Mouse (Mus musculus) mouse trophoblast stem cell (cell line): ENCODE data around the gene Msmp.
"Not testable (repeated sequence)": the region's sequence is repeated elsewhere in the genome, so short reads cannot be mapped to it uniquely, and the experiment has no call there.

Experiments
- in situ Hi-C, 2 experiments: fragments of 300-500 bp; cut with MseI, MboI; formaldehyde crosslinking; loops; 2 replicates in 1 of 2; 3 replicates in 1 of 2; pipeline ENCODE4 v1.15.1; 2025

Msmp gene

DNA sequence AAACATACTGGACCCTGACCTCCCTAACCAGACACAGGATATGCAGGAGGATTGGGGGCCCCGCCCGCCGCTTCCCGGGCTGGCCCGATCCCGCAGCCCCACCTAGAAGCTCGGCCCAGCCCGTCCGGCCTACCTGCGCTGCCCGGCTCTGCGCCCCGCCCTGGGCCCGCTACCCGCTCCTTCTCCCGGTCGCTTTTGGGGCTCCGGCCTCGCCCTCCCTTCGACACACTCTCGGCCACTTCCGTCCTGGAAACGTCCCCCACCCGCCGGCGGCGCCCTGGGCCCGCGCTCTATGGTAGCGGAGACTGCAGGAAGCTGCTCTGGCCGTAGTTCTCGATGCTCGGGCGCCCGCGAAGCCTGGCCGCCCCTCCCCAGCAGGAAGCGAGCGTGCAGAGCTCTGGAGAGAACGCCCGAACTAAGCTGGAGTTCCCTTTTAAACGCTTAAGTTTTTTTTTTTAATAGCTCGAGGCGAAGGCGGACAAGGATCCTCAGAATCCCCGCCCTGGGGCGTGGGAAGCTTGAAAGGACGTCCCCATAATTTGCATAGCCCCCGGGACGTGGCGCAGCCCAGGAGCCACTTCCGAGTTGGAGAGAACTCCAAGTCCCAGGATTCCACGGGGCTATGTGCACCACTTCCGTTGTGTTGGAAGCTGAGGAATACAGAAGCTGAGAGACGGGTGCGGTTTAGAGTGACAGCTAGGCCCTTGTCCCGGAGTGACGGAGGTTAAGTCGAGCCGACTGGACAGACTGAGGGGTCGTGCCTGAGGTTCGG lies 22.1 kb downstream of the Msmp start, which contains the start of the genes Creb3 and Tln1:
Gene Creb3 (plus strand): TSS at position 336 of the 772 bp plus-strand sequence.
Gene Tln1 (minus strand): TSS at position 695 of the 772 bp plus-strand sequence.
- in situ Hi-C loops = no loop called here

DNA sequence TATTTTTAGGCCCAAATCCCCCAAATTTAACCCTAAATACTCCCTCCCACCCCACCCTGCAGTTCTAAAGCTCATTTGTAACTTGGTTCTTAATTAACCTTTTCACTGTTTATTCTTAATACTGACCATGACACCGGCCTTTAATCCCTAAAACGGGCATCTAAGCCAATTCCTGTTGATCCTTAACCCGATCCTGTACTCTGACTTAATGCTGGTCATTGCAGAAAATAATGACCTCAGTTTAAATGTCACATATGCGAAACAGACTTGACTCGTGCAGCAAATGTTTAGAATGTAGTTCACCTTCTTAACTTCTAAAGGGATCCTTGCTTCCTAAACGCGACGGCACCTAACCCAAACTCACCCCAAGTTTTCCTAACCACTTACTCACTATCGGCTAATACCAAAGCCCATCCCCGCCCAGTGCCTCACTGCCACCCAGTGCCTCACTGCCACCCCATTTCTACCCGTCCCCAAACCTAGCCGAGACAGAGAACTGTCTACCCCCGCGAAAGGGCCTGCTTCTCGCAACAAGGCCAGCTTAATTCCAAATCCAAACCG lies 22.8 kb downstream of the Msmp start:
- in situ Hi-C loops = no loop called here

DNA sequence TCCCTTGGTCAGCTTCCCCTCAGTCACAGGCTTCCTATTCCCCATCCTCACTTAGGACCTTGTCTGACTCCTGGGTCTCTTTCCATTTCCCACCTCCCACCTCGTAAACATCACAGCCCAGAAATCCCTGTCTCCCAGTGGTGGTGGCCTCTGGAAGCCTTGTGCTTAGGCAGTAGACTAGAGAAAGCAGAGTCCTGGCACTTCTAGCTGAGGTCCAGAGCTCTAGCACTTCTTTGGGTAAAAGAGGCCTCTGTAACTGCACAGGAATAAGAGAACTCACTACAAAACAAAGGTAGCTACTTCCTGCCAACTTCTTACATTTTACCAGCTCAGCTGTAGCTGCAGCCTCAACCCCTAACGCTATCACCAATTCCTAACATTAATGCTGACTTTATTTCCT lies 23.3 kb downstream of the Msmp start:
- in situ Hi-C loops = no loop called here

DNA sequence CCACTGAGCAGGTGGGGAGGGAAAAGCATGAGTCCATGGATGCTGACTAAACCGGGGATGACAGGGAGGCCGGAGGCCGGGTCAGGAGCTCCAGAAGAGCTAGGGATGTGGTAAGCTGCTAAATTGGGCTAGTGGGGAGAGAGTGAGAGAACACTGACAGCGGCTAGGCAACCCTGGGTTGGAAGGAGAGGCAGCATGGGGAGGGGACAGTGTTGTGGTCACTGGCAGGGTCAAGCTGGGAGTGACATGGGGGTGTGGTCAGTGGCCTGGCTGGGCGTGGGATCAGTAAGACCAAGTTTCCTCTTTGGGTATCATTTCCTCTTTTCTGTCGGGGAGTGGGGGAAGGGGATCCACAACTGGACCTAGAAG lies 24.1 kb downstream of the Msmp start:
- in situ Hi-C loops = no loop called here

DNA sequence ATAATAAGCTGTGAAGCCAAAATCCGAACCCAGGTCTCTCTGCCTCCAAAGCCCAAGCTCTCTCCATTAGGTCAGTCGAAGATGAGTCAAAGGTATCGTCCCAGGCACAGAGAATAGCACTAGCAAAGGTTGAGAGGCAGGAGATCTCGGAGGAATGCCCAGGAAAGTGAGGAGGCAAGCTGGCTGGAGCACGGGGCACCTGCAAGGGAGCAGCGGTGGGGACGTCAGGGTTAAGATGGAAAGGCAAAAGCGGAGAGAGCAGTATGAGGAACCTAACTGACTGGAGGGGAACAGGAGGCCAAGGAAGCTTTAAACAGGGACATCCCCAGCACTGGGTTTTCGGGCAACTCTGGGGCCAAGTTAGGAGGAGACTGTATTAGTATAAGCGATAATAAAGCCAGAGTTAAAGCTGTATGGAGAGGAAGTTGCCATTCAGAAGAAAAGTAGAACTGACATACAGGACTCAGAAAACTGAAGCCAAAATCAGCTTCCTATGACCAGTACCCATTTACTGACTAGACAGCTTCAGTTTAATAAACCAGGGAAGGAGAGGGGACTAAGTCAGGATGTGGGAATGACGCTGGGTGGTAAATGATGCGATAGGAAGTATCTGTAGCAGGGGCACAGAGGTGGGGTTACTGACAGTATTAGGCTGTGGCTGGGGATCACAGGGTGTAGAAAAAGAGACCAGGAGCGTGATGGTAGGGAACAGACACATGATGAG lies 24.6 kb downstream of the Msmp start:
- in situ Hi-C loops = no loop called here

DNA sequence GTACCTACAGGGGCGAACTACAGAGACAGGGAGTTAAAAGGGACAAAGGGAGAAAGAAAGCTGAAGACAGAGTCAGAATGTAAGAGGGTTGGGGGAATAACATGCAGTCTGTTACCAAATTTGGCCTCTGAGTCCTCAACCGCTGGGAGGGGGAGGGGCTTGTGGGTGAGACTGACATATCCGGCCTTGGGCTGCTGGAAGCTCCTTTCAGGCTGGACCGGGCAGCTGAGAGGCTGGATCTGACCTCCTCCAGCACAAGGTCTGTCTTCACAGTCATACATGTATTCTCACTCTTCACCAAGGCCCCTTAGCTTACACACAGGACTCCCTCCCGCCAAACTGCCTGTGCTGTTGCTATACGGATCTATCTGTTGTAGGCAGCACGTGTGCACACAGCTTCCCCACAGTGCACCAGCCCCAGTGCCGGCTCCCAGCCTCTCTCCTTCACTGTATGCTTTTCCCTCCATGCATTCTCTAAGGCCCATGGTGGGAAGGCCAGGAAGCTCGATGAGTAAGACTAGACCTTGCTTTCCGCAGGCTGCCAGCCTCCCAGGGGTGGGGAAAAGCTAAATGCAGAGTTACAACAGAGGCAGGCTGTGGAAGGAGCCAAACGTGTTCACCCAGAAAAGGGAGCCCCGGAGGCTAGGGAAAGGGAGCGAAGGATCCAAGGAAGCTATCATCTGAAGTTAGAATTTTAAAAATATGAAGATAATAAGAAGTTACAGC lies 25.5 kb downstream of the Msmp start:
- in situ Hi-C loops = no loop called here

DNA sequence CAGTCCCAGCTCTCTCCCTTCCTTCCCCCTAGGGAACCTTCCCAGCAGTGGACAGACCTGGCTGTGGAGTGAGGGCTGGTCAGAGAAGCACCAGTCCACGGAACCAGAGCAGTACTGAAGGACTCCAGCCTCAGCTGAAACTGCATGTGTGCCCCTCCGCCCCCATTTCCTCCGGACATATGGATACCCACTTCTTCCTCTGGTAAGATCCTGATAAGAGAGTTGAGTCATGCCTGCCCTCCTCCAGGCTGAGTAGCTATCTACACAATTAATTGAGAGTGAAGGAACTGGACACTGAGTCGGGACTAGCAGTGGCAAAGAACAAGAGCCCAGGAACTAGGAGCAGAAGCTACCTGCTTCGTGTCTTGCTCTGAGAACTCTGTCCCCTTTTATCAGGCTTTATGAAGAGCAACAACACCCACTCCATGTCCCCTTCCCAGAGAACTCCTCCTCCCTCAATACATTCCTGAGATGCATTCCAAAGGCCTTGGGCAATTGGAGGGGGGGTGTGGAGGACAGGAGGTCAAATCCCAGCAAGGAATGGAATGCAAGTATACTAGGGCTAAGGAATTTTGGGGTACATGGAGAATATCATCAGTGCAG lies 26.2 kb downstream of the Msmp start:
- in situ Hi-C loops = no loop called here

DNA sequence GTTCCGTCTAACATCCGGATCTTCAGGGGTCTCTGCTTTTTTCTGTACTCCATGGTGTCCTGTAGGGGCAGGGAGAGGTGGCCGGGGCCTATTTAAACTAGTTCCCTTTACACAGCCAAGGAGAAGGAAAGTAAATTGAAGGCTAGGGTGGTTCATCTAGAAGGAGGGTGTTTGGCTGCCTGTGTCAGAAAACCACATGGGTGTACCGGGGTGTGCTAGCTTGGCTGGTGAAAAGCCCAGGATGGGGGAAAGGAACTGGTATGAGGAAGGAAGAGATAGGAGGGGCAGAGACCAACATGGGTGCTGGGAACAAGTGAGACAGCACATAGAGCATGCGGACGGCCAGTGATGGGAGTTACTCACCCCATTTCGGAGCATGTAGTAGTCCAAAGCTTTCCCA lies 28.4 kb downstream of the Msmp start:
- in situ Hi-C loops = no loop called here

DNA sequence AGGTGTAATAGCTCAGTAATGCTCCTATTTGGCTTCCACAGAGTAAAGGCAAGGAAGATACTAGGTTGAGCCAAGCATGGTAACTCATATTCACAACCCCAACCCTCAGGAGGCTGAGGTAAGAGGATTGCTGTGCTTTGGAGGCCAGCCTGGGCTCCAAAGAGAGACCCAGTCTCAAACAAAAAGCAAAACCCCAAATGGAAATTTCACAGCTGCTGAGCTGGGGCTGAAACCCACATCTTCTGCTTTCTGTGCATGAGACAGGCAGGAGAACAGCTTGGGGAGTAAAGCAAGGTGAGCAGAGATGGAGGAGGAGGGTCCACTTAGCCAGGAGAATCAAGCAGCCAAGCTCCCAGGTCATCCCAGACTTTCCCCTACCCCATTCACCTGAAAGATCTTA lies 30.4 kb downstream of the Msmp start:
- in situ Hi-C loops = no loop called here

DNA sequence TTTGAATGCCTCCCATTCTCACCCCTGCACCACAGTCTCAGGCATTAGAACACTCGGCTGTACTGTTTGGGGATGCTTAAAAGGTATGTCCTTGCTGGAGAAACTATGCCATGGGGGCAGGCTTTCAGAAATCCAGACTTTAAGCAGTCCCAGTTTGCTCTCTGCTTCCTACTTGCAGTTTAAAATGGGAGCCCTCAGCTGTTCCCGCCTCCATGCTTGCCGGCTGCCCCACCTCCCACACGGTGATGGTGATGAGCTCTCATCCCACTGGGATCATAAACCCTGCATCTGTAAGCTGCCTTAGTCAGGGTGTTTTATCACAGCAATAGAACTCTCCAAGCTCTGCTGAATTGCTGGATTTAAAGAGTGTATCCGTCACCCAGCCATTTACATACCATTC lies 31.9 kb downstream of the Msmp start:
- in situ Hi-C loops = no loop called here

DNA sequence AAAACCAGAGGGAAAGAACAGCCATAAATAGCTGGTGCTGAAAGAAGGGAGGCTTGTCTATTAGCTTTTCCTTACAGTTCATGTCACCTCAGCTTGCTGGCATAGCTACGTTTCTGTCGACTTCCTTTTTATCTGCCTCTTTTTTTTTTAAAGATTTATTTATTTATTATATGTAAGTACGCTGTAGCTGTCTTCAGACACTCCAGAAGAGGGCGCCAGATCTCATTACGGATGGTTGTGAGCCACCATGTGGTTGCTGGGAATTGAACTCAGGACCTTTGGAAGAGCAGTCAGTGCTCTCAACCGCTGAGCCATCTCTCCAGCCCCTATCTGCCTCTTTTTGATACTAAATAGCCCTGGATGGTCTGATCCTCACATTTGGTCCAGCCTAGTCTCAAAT lies 32.4 kb downstream of the Msmp start:
- in situ Hi-C loops = not testable (repeated sequence)

DNA sequence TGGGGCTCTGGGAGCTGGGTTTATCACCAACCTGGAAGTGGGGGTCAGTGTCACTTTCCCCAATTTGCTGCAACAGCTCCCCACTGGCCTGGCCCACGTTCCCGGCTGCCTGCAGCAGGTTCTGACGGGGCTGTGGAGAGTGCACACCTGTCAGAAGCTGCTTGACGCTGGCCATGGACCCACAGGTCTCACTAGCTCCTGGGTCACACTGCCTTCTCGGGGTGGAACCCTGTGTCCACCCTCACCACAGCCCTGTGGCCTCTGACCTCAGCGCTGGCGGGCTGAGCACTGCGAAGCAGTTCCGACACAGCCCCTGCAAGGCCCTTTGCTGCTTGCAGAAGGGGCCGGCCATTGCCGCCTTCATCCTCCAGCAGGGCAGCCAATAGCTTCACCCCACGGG lies 35.2 kb downstream of the Msmp start:
- in situ Hi-C loops = no loop called here

DNA sequence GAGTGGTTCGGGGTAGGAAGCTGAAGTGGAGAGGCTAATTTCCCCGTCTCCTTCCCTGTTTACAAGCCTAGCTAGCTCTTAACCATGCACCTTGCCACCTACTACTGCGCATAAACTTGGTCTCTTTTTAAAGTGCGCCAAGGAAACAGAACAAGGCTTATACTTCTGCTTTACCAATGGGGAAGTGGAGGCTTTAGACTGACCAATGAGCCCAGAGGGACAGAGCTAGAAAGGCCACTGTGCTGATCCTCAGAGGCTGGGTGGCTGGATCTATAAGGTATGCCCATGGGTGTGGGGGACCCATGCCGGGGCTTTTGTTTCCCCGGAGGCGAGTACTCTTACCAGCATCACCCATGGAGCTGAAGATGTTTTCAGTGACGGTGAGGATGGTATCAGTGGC lies 37.1 kb downstream of the Msmp start:
- in situ Hi-C loops = no loop called here

DNA sequence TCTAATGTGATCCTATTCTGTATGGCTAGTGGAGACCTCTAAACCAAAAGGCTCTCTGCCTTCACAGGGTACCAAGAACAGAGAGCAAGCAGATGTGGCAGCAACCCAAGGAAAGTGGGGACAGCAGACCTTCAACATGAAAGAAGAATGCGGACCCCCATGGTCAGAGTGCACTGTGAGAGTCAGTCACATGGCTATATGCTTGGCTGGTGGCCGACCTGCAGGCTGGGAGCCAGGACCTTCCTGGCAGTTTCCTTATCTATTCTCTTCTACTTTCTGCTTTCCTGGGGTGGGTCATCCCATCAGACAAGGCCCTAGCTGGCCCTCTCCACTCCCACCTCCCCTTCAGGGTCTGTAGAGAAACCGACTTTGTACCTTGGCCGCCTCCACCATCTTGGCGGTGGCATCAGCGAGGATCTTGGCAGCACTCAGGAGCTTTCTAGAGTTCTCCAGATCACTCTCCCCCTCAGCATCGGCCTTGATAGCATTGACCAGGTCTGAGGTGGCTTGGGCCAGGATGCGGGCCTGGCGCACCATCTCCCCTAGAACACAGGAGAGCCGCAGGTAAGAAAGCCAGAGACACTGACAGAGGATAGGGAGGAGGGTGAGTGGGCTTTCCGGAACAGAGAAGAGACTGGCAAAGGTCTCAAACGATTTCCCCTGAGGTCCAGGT lies 37.8 kb downstream of the Msmp start:
- in situ Hi-C loops = no loop called here

DNA sequence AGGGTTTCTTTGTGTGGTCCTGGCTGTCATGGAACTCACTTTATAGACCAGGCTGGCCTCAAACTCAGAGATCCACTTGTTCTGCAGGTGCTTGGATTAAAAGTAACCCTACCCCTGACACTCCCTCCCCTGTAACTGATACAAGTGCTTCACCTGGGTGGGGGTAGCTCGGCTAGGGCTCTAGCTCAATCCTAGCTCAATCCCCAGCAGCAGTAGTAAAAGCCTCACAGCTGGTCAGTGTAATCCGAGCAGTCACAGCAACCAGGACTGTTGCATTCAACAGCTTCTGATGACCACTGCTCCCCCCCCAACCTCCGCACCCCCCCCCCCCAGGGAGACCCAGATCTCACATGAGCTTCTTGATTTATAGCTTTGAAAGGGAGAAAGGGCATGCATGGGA lies 42.2 kb downstream of the Msmp start:
- in situ Hi-C loops = no loop called here

DNA sequence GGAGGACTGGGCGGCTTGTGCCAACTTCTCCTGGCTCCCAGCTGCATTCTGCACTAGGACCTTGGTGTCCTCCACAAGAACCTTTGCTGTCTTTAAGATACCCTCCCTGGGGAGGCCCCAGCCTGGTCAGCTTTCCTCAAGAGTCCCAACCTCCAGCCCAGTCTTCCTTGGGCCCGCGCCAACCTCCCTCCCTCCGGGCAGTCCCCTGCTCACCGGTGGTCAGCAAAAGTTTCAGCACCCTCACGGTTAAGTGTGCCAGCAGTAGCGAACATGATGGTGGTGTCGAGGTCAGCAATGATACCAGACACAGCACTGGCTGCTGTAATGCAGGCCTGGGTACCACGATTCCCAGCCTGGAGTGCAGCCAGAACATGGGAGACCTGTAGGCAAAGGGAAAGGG lies 48.3 kb downstream of the Msmp start:
- in situ Hi-C loops = no loop called here

DNA sequence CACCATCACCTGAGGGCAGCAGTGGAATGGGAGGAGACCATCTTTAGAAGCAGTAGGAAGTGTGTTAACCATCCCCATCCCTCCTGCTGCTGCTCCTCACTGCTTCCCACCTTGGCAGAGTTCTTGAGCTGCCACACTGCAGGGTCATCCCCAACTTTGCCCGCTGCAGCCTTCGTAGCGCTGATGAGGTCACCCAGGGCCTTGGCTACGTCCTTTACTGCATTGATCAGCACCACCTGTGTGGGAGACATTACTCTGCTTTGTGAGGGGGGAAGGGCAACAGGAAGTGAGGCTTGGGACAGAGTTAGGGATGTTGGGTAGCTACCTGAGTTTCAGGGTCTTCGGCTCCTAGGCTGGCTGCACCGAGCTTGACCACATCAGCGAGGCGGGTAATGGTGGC lies 48.7 kb downstream of the Msmp start:
- in situ Hi-C loops = no loop called here

DNA sequence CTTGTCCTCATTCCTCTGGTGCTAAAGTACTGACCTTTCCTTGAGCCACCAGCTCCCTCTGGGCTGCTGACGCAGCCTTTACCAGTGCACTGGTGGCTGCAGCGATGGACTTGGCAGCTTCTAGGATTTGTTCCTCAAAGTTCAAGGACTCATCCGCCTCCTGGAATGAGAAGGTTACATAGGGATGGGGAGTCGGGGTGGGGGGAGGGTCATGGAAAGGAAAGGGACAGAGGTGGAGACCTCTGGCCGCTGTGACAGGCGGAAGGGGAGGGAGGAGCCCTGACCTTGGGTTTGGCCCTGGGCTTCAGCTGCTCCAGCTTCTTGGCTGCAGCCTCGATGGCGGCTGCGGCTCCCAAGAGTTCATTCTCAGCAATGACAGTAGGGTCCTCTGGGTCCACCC lies 51.0 kb downstream of the Msmp start:
- in situ Hi-C loops = no loop called here
